Mouse (Mus musculus): ENCODE measurements around the gene Plcb4. TPM values are rescaled to one million over a fixed set of nuclear protein-coding genes. Genes with fewer than 3 reads are reported as not detected.
A peak's percentile ranks its signal among the peaks of the same experiment; 100 is the strongest.

Plcb4 gene
- polyA plus RNA-seq, 1 experiment from 2014 or later = 16.4 TPM

DNA sequence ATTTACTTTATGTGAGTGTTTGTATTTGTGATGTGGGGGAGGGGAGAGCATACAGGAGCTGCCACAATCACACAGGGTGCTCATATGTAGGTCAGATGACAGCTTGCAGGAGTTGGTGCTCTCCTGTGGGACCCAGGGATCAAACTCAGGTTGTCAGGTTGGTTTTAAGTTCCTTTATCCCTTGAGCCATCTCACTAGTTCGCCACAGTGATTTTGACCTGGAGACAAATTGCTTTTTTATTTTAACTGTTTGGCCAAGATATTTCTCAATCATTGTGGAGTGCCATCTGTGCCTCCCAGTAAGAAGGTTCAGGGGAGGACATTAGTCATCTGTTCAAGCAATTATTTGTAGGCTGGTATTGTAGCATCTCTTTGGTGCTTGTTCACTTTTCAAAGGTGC lies 345.0 kb downstream of the Plcb4 start:
- no peak overlapping the region for H3K4me2 ChIP-seq (ENCODE audit: low read depth, low read length)
- no peak overlapping the region for H3K9ac ChIP-seq (ENCODE audit: low read length)
- H3K4me1 ChIP-seq (replicated peaks; ENCODE audit: control insufficient read depth, insufficient read depth, low read length) = no peaks in the 10 kb centered on the region
- no peaks in the 10 kb centered on the region for H3K9me3 ChIP-seq (ENCODE audit: control insufficient read depth, low read length)
- H3K4me3 ChIP-seq (ENCODE audit: low read length) = no peak overlapping the region
- WGBS = 68% methylated on average over 1 of the region's 1 CpGs
- no peaks in the 10 kb centered on the region for H3K36me3 ChIP-seq (ENCODE audit: control insufficient read depth, insufficient read depth, low read length)
- H3K27ac ChIP-seq (ENCODE audit: low read length) = no peak overlapping the region
- no peaks in the 10 kb centered on the region for H3K27me3 ChIP-seq (ENCODE audit: control insufficient read depth, insufficient read depth, low read depth, low read length)
- no peak for ATAC-seq (ENCODE audit: low read depth)

DNA sequence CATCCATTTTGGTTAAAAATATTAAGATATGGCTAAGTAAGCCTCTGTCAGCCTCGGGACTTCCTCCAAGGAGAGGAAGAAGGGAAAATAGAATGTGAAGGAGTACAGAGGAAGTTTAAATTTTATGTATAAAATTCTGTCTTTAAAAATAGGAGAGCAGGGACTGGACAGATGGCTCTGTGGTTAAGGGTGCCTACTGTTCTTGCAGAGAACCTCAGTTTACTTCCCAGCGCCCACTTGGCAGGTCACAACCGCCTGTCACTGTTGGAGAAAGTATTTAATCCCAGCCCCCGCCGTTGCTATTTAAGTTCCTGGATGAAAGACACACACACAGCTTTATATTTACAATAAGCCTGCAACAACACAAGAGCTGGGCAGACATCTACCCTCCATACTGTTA lies 347.5 kb downstream of the Plcb4 start:
- no peak for ATAC-seq (ENCODE audit: low read depth)
- H3K27me3 ChIP-seq (ENCODE audit: control insufficient read depth, insufficient read depth, low read depth, low read length) = no peaks in the 10 kb centered on the region
- WGBS = 78% methylated on average over 5 of the region's 5 CpGs

DNA sequence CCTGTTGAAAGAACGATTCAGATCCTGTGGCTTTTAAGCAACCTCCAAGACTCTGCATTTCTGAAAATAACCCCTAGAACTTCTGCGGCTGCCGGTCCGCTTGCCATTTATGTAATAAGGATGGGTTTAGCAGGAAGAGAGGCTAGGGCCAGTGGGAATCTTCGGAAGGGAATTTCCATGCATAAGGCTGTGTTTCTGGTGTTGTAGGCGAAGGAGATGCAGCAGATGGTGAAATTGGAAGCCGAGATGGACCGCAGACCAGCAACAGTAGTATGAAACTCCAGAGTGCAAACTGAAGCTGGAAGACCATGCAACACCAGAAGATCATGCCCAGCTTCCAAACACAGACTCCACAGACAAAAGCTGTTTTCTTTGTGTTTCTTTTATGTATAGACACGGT lies 353.9 kb downstream of the Plcb4 start:
- Histone ChIP-seq H3K27ac (ENCODE audit: low read length) (no peak overlapping the region), H3K9ac (ENCODE audit: low read length) (no peak overlapping the region), H3K36me3 (ENCODE audit: control insufficient read depth, insufficient read depth, low read length) (no peaks in the 10 kb centered on the region), H3K4me1 (replicated peaks; ENCODE audit: control insufficient read depth, insufficient read depth, low read length) (no peaks in the 10 kb centered on the region), H3K9me3 (ENCODE audit: control insufficient read depth, low read length) (no peaks in the 10 kb centered on the region), H3K4me2 (ENCODE audit: low read depth, low read length) (no peak overlapping the region), H3K4me3 (ENCODE audit: low read length) (no peak overlapping the region), H3K27me3 (ENCODE audit: control insufficient read depth, insufficient read depth, low read depth, low read length) (no peaks in the 10 kb centered on the region)
- 87% methylated on average over 9 of the region's 9 CpGs for WGBS
- no peak for ATAC-seq (ENCODE audit: low read depth)

More for the DNA sequence above, 347.5 kb downstream of the Plcb4 start:
- Histone ChIP-seq H3K27ac (ENCODE audit: low read length) (no peak overlapping the region), H3K9me3 (ENCODE audit: control insufficient read depth, low read length) (no peaks in the 10 kb centered on the region), H3K4me1 (replicated peaks; ENCODE audit: control insufficient read depth, insufficient read depth, low read length) (no peaks in the 10 kb centered on the region), H3K4me2 (ENCODE audit: low read depth, low read length) (no peak overlapping the region), H3K36me3 (ENCODE audit: control insufficient read depth, insufficient read depth, low read length) (no peaks in the 10 kb centered on the region), H3K9ac (ENCODE audit: low read length) (no peak overlapping the region), H3K4me3 (ENCODE audit: low read length) (no peak overlapping the region)

- no peaks in the 10 kb centered on the region for H3K36me3 ChIP-seq (ENCODE audit: control insufficient read depth, insufficient read depth, low read length)
- 87% methylated on average over 4 of the region's 4 CpGs for WGBS
- H3K4me1 ChIP-seq (replicated peaks; ENCODE audit: control insufficient read depth, insufficient read depth, low read length) = no peaks in the 10 kb centered on the region
- H3K27me3 ChIP-seq (ENCODE audit: control insufficient read depth, insufficient read depth, low read depth, low read length) = peaks cover 5% of the 10 kb centered on the region
- H3K9me3 ChIP-seq (ENCODE audit: control insufficient read depth, low read length) = no peaks in the 10 kb centered on the region
- no peak overlapping the region for H3K4me3 ChIP-seq (ENCODE audit: low read length)
- H3K27ac ChIP-seq (ENCODE audit: low read length) = no peak overlapping the region
- no peak for ATAC-seq (ENCODE audit: low read depth)
- no peak overlapping the region for H3K4me2 ChIP-seq (ENCODE audit: low read depth, low read length)
- no peak overlapping the region for H3K9ac ChIP-seq (ENCODE audit: low read length)
These were observed 389.7 kb downstream of the Plcb4 start for GRCm38 (mm10) chr2:136048464-136048863.

DNA sequence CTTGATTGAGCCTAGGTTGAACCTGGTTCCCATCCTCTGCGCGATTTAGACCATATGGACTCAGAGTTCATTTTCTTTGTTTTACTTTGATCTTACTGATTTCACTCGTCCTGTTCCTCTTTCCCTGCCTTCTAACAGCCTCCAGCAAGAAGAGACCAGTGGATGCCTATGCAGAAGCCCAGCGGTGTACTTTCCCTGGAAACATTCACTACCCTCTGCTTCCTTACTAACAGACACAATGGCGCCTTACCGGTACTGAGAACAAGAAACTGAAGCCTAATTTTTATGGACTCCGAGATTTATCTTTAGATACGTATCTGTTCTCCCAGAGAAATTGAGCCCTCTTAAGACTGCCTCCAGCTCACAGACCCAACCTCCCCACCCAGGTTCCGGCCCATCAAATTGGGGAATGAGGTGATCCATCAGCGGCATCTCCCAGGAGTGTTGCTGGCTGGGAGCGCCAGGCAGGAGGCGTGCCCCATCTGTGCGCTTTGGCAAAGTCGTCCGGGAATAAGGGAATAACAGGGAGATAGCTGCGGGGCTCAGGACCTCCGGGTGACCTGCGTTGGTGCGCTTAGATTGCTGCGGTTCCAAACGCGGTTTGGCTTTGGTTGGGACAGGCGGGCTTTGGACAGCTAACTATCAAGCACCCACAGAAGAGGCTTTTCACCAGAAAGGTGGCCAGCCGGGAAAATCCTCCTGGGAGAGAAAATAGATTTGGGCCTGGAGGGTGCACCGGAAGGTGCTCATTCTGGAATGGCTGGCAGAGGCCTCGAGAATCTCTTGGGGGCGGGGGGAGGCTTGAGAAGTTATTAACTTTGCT lies 392.2 kb downstream of the Plcb4 start:
- no peaks in the 10 kb centered on the region for H3K36me3 ChIP-seq (ENCODE audit: control insufficient read depth, insufficient read depth, low read length)
- no peaks in the 10 kb centered on the region for H3K4me1 ChIP-seq (replicated peaks; ENCODE audit: control insufficient read depth, insufficient read depth, low read length)
- H3K4me2 ChIP-seq (ENCODE audit: low read depth, low read length) = peak overlapping the region; percentile 39
- peaks cover 5% of the 10 kb centered on the region for H3K27me3 ChIP-seq (ENCODE audit: control insufficient read depth, insufficient read depth, low read depth, low read length)
- 16% methylated on average over 27 of the region's 27 CpGs for WGBS
- H3K27ac ChIP-seq (ENCODE audit: low read length) = no peak overlapping the region
- H3K9ac ChIP-seq (ENCODE audit: low read length) = no peak overlapping the region
- ATAC-seq (ENCODE audit: low read depth) = no peak
- H3K4me3 ChIP-seq (ENCODE audit: low read length) = peak overlapping the region; percentile 10; the same call in 1 of the 2 replicates
- H3K9me3 ChIP-seq (ENCODE audit: control insufficient read depth, low read length) = no peaks in the 10 kb centered on the region

- 8% methylated on average over 8 of the region's 8 CpGs for WGBS
- ATAC-seq (ENCODE audit: low read depth) = no peak
- H3K9me3 ChIP-seq (ENCODE audit: control insufficient read depth, low read length) = no peaks in the 10 kb centered on the region
- no peaks in the 10 kb centered on the region for H3K4me1 ChIP-seq (replicated peaks; ENCODE audit: control insufficient read depth, insufficient read depth, low read length)
- peak within 1 kb of the TSS; percentile 10; the same call in 1 of the 2 replicates for H3K4me3 ChIP-seq (ENCODE audit: low read length)
- H3K36me3 ChIP-seq (ENCODE audit: control insufficient read depth, insufficient read depth, low read length) = no peaks in the 10 kb centered on the region
- H3K27me3 ChIP-seq (ENCODE audit: control insufficient read depth, insufficient read depth, low read depth, low read length) = peaks cover 5% of the 10 kb centered on the region
- H3K9ac ChIP-seq (ENCODE audit: low read length) = no peak within 1 kb of the TSS
- H3K27ac ChIP-seq (ENCODE audit: low read length) = no peak within 1 kb of the TSS
- peak within 1 kb of the TSS; percentile 39 for H3K4me2 ChIP-seq (ENCODE audit: low read depth, low read length)
These were observed 393.0 kb downstream of the Plcb4 start, which contains the start of gene Lamp5 for GRCm38 (mm10) chr2:136051688-136052289. Lamp5 (plus strand) TSS chr2:136052239.

DNA sequence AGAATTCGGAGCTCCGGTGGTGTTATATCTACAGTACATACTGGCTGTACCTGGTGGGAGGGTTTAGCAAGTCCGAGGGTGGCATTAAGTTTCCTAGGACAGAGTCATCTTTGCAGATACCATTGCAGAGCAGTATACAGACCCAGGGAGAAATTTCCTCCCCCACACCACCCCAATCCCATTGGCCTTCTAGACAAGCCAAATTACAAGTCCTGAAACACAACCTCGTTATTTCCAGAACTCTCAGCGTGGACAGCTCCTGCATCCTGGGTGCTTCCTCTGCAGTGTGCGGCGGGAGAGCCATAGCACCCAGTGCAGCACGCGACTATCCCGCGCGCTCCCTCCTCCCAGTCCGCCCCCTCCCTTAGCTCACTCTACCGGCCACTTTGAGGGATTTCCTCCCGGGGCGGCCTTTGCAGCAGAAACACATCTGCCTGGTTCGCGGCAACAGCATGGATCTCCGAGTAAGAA lies 399.1 kb downstream of the Plcb4 start:
- H3K36me3 ChIP-seq (ENCODE audit: control insufficient read depth, insufficient read depth, low read length) = no peaks in the 10 kb centered on the region
- no peak overlapping the region for H3K27ac ChIP-seq (ENCODE audit: low read length)
- H3K4me3 ChIP-seq (ENCODE audit: low read length) = no peak overlapping the region
- no peaks in the 10 kb centered on the region for H3K4me1 ChIP-seq (replicated peaks; ENCODE audit: control insufficient read depth, insufficient read depth, low read length)
- H3K4me2 ChIP-seq (ENCODE audit: low read depth, low read length) = 0 out of 2 replicates have a peak overlapping the region, but pooled peaks have one; percentile 13
- no peaks in the 10 kb centered on the region for H3K9me3 ChIP-seq (ENCODE audit: control insufficient read depth, low read length)
- no peak overlapping the region for H3K9ac ChIP-seq (ENCODE audit: low read length)
- peaks cover 36% of the 10 kb centered on the region for H3K27me3 ChIP-seq (ENCODE audit: control insufficient read depth, insufficient read depth, low read depth, low read length)
- WGBS = 6% methylated on average over 19 of the region's 19 CpGs
- ATAC-seq (ENCODE audit: low read depth) = no peak

- H3K4me2 ChIP-seq (ENCODE audit: low read depth, low read length) = 0 out of 2 replicates have a peak overlapping the region, but pooled peaks have one; percentile 13
- H3K4me3 ChIP-seq (ENCODE audit: low read length) = no peak overlapping the region
- H3K27me3 ChIP-seq (ENCODE audit: control insufficient read depth, insufficient read depth, low read depth, low read length) = peaks cover 36% of the 10 kb centered on the region
These were observed 399.6 kb downstream of the Plcb4 start for GRCm38 (mm10) chr2:136058398-136058797.

GRCm38 (mm10) chr2:136059029-136059669 lies 400.3 kb downstream of the Plcb4 start:
- Histone ChIP-seq H3K9me3 (ENCODE audit: control insufficient read depth, low read length) (no peaks in the 10 kb centered on the region), H3K4me1 (replicated peaks; ENCODE audit: control insufficient read depth, insufficient read depth, low read length) (no peaks in the 10 kb centered on the region), H3K27me3 (ENCODE audit: control insufficient read depth, insufficient read depth, low read depth, low read length) (peaks cover 36% of the 10 kb centered on the region), H3K27ac (ENCODE audit: low read length) (no peak overlapping the region), H3K36me3 (ENCODE audit: control insufficient read depth, insufficient read depth, low read length) (no peaks in the 10 kb centered on the region), H3K4me3 (ENCODE audit: low read length) (0 out of 2 replicates have a peak overlapping the region, but pooled peaks have one; percentile 11), H3K4me2 (ENCODE audit: low read depth, low read length) (peak overlapping the region; percentile 33; the same call in 1 of the 2 replicates), H3K9ac (ENCODE audit: low read length) (no peak overlapping the region)
- no peak for ATAC-seq (ENCODE audit: low read depth)
- 2% methylated on average over 37 of the region's 37 CpGs for WGBS

More at GRCm38 (mm10) chr2:136058398-136058797, 399.6 kb downstream of the Plcb4 start:
- no peak for ATAC-seq (ENCODE audit: low read depth)
- Histone ChIP-seq H3K36me3 (ENCODE audit: control insufficient read depth, insufficient read depth, low read length) (no peaks in the 10 kb centered on the region), H3K9me3 (ENCODE audit: control insufficient read depth, low read length) (no peaks in the 10 kb centered on the region), H3K9ac (ENCODE audit: low read length) (no peak overlapping the region), H3K4me1 (replicated peaks; ENCODE audit: control insufficient read depth, insufficient read depth, low read length) (no peaks in the 10 kb centered on the region), H3K27ac (ENCODE audit: low read length) (no peak overlapping the region)
- 10% methylated on average over 7 of the region's 7 CpGs for WGBS
